Mouse (Mus musculus): ENCODE measurements around the gene Olfr47. TPM values are rescaled to one million over a fixed set of nuclear protein-coding genes. Genes with fewer than 3 reads are reported as not detected.

Olfr47 gene
- total RNA-seq, 2 experiments from 2014 or later = not detected

Other genes starting within 250 kb of the Olfr47 start
- gene Olfr441, start 125.2 kb upstream of the Olfr47 start, total RNA-seq (2015; ENCODE audit: low replicate concordance) = not detected in 2 replicates
- gene Olfr441, start 125.2 kb upstream of the Olfr47 start, total RNA-seq (2017; ENCODE audit: low replicate concordance) = not detected in 2 replicates
- gene Olfr237-ps1, start 85.0 kb upstream of the Olfr47 start, total RNA-seq (2015; ENCODE audit: low replicate concordance) = not detected in 2 replicates
- gene Olfr237-ps1, start 85.0 kb upstream of the Olfr47 start, total RNA-seq (2017; ENCODE audit: low replicate concordance) = not detected in 2 replicates
- gene Olfr437, start 68.2 kb upstream of the Olfr47 start, total RNA-seq (2015; ENCODE audit: low replicate concordance) = not detected in 2 replicates
- gene Olfr437, start 68.2 kb upstream of the Olfr47 start, total RNA-seq (2017; ENCODE audit: low replicate concordance) = not detected in 2 replicates
- not detected in 2 replicates for gene Olfr13, start 59.4 kb upstream of the Olfr47 start, total RNA-seq (2015; ENCODE audit: low replicate concordance)
- gene Olfr13, start 59.4 kb upstream of the Olfr47 start, total RNA-seq (2017; ENCODE audit: low replicate concordance) = not detected in 2 replicates
- gene Olfr435, start 34.4 kb upstream of the Olfr47 start, total RNA-seq (2015; ENCODE audit: low replicate concordance) = not detected in 2 replicates
- gene Olfr435, start 34.4 kb upstream of the Olfr47 start, total RNA-seq (2017; ENCODE audit: low replicate concordance) = not detected in 2 replicates
- gene Olfr434, start 18.5 kb upstream of the Olfr47 start, total RNA-seq (2015; ENCODE audit: low replicate concordance) = not detected in 2 replicates
- not detected in 2 replicates for gene Olfr434, start 18.5 kb upstream of the Olfr47 start, total RNA-seq (2017; ENCODE audit: low replicate concordance)
- 0.36 TPM in 1 of 2 replicates, not detected in the other for gene Arhgef5, start 34.1 kb downstream of the Olfr47 start, total RNA-seq (2015; ENCODE audit: low replicate concordance)
- 0.90 and 1.1 TPM in 2 replicates for gene Arhgef5, start 34.1 kb downstream of the Olfr47 start, total RNA-seq (2017; ENCODE audit: low replicate concordance)
- gene Nobox, start 78.0 kb downstream of the Olfr47 start, total RNA-seq (2015; ENCODE audit: low replicate concordance) = not detected in 2 replicates
- gene Nobox, start 78.0 kb downstream of the Olfr47 start, total RNA-seq (2017; ENCODE audit: low replicate concordance) = not detected in 2 replicates

All from erythroid progenitor cell, adult 5-6 weeks (primary cell).